Mouse (Mus musculus): ENCODE data around the gene Arl10.

GRCm38 (mm10) chr13:54589996-54590951, 15.5 kb downstream of the Arl10 start, which contains the start of the genes Nop16 and Higd2a:
- TF ChIP-seq GATA1 (IDR thresholded peaks at IDR 0.05; ENCODE audit: borderline replicate concordance, low read length) (no peak), FLI1 (IDR thresholded peaks at IDR 0.05; ENCODE audit: low read length) (no peak)

Measured in megakaryocyte, embryonic 14.5 days (primary cell).